Mouse (Mus musculus) lung, postnatal 4 days (tissue): ENCODE data around the gene Fam102b.
A peak's percentile ranks its signal among the peaks of the same experiment; 100 is the strongest.

Experiments
- DNase-seq, 2 experiments: peaks; one replicate each; pipeline ENCODE4 v3.0.0; 2021

Gene Fam102b

GRCm38 (mm10) chr3:108959680-108960295 is 67.6 kb downstream of the Fam102b start:
- DNase-seq: no peak

- DNase-seq: no peak
Observed at GRCm38 (mm10) chr3:108957976-108958375, 69.4 kb downstream of the Fam102b start.

GRCm38 (mm10) chr3:108940996-108941395 is 86.4 kb downstream of the Fam102b start:
- DNase-seq: no peak

- DNase-seq: peak in 1 of 2 experiments; percentile 50
Observed at GRCm38 (mm10) chr3:108940001-108940633, 87.3 kb downstream of the Fam102b start, which contains the start of gene Gm9857. Gene Gm9857, minus strand, starts transcription at chr3:108940445.

GRCm38 (mm10) chr3:108939573-108939972 is 87.8 kb downstream of the Fam102b start, which contains the start of gene Henmt1:
Gene Henmt1, plus strand, starts transcription at chr3:108939873.
- no peak for DNase-seq

- DNase-seq: no peak
Observed at GRCm38 (mm10) chr3:108938691-108939090, 88.7 kb downstream of the Fam102b start.

- no peak for DNase-seq
Observed at GRCm38 (mm10) chr3:108933557-108933956, 93.8 kb downstream of the Fam102b start.

GRCm38 (mm10) chr3:108926308-108926707 is 101.1 kb downstream of the Fam102b start:
- DNase-seq: no peak

GRCm38 (mm10) chr3:108925677-108926076 is 101.7 kb downstream of the Fam102b start:
- no peak for DNase-seq

GRCm38 (mm10) chr3:108921822-108922221 is 105.6 kb downstream of the Fam102b start:
- DNase-seq: no peak
